Mouse (Mus musculus): ENCODE results near the gene Slc46a3. TPM values are rescaled to one million over a fixed set of nuclear protein-coding genes. Genes with fewer than 3 reads are reported as not detected.

Gene Slc46a3
- total RNA-seq, 1 experiment from 2014 or later, result 28.5 TPM

- no peak for DNase-seq
These were observed 1.0 kb upstream of the Slc46a3 start for GRCm38 (mm10) chr5:147895436-147896198.

GRCm38 (mm10) chr5:147893766-147894454 is 705 bp downstream of the Slc46a3 start:
- DNase-seq, result no peak

- DNase-seq, result no peak
These were observed 1.5 kb downstream of the Slc46a3 start for GRCm38 (mm10) chr5:147893143-147893542.

GRCm38 (mm10) chr5:147892735-147893134 is 1.9 kb downstream of the Slc46a3 start:
- DNase-seq, result no peak

GRCm38 (mm10) chr5:147888313-147889297 is 6.0 kb downstream of the Slc46a3 start:
- no peak for DNase-seq

- no peak for DNase-seq
These were observed 11.0 kb downstream of the Slc46a3 start for GRCm38 (mm10) chr5:147883581-147883980.

GRCm38 (mm10) chr5:147879971-147880682 is 14.5 kb downstream of the Slc46a3 start:
- peak; percentile 31 for DNase-seq

- DNase-seq, result no peak
These were observed 17.1 kb downstream of the Slc46a3 start for GRCm38 (mm10) chr5:147877520-147877919.

- no peak for DNase-seq
These were observed 19.4 kb downstream of the Slc46a3 start for GRCm38 (mm10) chr5:147875210-147875609.

GRCm38 (mm10) chr5:147874491-147875065 is 20.0 kb downstream of the Slc46a3 start:
- DNase-seq, result no peak

- no peak for DNase-seq
These were observed 23.4 kb downstream of the Slc46a3 start for GRCm38 (mm10) chr5:147871091-147871820.

- no peak for DNase-seq
These were observed 24.3 kb downstream of the Slc46a3 start for GRCm38 (mm10) chr5:147870296-147870695.

- DNase-seq, result no peak
These were observed 25.0 kb downstream of the Slc46a3 start for GRCm38 (mm10) chr5:147869568-147869967.

GRCm38 (mm10) chr5:147868674-147869073 is 25.9 kb downstream of the Slc46a3 start:
- no peak for DNase-seq

GRCm38 (mm10) chr5:147860449-147861261 is 34.0 kb downstream of the Slc46a3 start, which contains the start of gene Pomp:
Pomp (plus strand) TSS chr5:147860461.
- DNase-seq, result peak; percentile 91

GRCm38 (mm10) chr5:147860076-147860448 is 34.6 kb downstream of the Slc46a3 start:
- no peak for DNase-seq

- DNase-seq, result no peak
These were observed 44.4 kb downstream of the Slc46a3 start for GRCm38 (mm10) chr5:147850194-147850593.

GRCm38 (mm10) chr5:147848164-147848863 is 46.3 kb downstream of the Slc46a3 start:
- DNase-seq, result peak; percentile 65

- DNase-seq, result no peak
These were observed 47.3 kb downstream of the Slc46a3 start for GRCm38 (mm10) chr5:147847361-147847760.
